Mouse (Mus musculus) heart, embryonic 12.5 days (tissue): ENCODE data around the gene Cuedc1. TPM values are rescaled to one million over a fixed set of nuclear protein-coding genes. Genes with fewer than 3 reads are reported as not detected.

Experiments used
- ATAC-seq: fragments of 200-750 bp; cut with Nextera tagmentation; 2 replicates; pipeline ENCODE4 v1.8.0; 2017; ENCODE audit warnings: moderate TSS enrichment, moderate library complexity; ENCODE audit not compliant: insufficient number of reproducible peaks, low FRiP score
- H3K27ac ChIP-seq: fragments of 300-500 bp; sonication (generic); 2 replicates; pipeline ENCODE4 v1.5.1; 2016; ENCODE audit warnings: mild to moderate bottlenecking, moderate library complexity; ENCODE audit not compliant: poor library complexity, severe bottlenecking
- H3K27me3 ChIP-seq: fragments of 300-500 bp; sonication (generic); replicated peaks from 2 replicates; pipeline ENCODE4 v1.6.1; 2016; ENCODE audit warnings: mild to moderate bottlenecking, moderate library complexity
- H3K36me3 ChIP-seq: fragments of 300-500 bp; sonication (generic); 2 replicates; pipeline ENCODE4 v1.6.1; 2016; ENCODE audit warnings: mild to moderate bottlenecking, moderate library complexity
- H3K4me1 ChIP-seq: fragments of 300-500 bp; sonication (generic); replicated peaks from 2 replicates; pipeline ENCODE4 v1.6.1; 2016; ENCODE audit warnings: mild to moderate bottlenecking
- H3K4me2 ChIP-seq: fragments of 300-500 bp; sonication (generic); 2 replicates; pipeline ENCODE4 v1.6.1; 2016; ENCODE audit warnings: mild to moderate bottlenecking, moderate library complexity
- H3K4me3 ChIP-seq: fragments of 300-500 bp; sonication (generic); 2 replicates; pipeline ENCODE4 v1.5.1; 2016; ENCODE audit warnings: mild to moderate bottlenecking
- H3K9ac ChIP-seq: fragments of 300-500 bp; sonication (generic); 2 replicates; pipeline ENCODE4 v1.6.1; 2016; ENCODE audit warnings: mild to moderate bottlenecking, moderate library complexity
- H3K9me3 ChIP-seq: fragments of 300-500 bp; sonication (generic); replicated peaks from 2 replicates; pipeline ENCODE4 v1.6.1; 2016; ENCODE audit warnings: mild to moderate bottlenecking, moderate library complexity
- WGBS: fragments of 180-500 bp; shearing (Covaris S2); methylation state at CpG from one replicate; pipeline ENCODE4 v1.1.7; 2016; 5-methylcytosine and 5-hydroxymethylcytosine counted together
- polyA plus RNA-seq: library from polyadenylated mRNA; unstranded; fragments of >200 nt; fragmentation: Nextera tagmentation; extraction: Ambion mirVana; gene quantifications from 2 replicates; pipeline ENCODE4 v1.2.1, GENCODE M21; 2016

The Cuedc1 gene
- polyA plus RNA-seq, 1 experiment from 2014 or later, result 22.9 TPM

GRCm38 (mm10) chr11:88161651-88162362 lies 63.9 kb downstream of the Cuedc1 start:
- Histone ChIP-seq H3K4me3 (peak overlapping the region; percentile 42), H3K27ac (peak overlapping the region; percentile 92)
- WGBS, result under 1% methylated on average over 15 of the region's 15 CpGs

DNA sequence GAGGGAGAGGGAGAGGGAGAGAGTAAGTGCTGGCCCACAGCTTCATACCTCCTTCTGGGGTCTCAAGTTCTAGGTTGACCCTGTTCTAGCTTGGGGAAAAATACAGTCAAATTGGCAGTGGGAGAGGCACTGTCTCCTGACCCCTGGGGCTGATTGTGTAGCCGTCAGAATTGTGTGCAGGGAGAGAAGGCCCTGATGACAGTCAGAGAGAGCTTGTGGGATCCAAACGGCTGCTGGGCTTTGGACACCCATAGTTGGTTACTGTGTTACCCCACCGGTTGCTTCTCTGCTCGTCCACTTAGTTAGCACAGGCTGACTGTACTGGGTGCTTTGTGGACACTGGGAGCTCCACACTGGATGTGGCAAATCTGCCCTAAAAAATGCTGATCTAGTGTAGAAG lies 64.9 kb downstream of the Cuedc1 start:
- Histone ChIP-seq H3K4me2 (no peak overlapping the region), H3K9me3 (no peaks in the 10 kb centered on the region), H3K27ac (peak overlapping the region; percentile 10; the same call in 1 of the 2 replicates), H3K4me1 (peaks cover 70% of the 10 kb centered on the region), H3K9ac (0 out of 2 replicates have a peak overlapping the region, but pooled peaks have one; percentile 8), H3K27me3 (no peaks in the 10 kb centered on the region), H3K4me3 (no peak overlapping the region), H3K36me3 (no peaks in the 10 kb centered on the region)
- ATAC-seq, result no peak
- 55% methylated on average over 4 of the region's 4 CpGs for WGBS

More at GRCm38 (mm10) chr11:88161651-88162362, 63.9 kb downstream of the Cuedc1 start:
- peaks cover 79% of the 10 kb centered on the region for H3K4me1 ChIP-seq
- peak overlapping the region; percentile 67 for H3K9ac ChIP-seq
- no peaks in the 10 kb centered on the region for H3K36me3 ChIP-seq
- peak overlapping the region; percentile 72 for H3K4me2 ChIP-seq
- no peaks in the 10 kb centered on the region for H3K9me3 ChIP-seq
- peak; percentile 74 for ATAC-seq
- no peaks in the 10 kb centered on the region for H3K27me3 ChIP-seq

DNA sequence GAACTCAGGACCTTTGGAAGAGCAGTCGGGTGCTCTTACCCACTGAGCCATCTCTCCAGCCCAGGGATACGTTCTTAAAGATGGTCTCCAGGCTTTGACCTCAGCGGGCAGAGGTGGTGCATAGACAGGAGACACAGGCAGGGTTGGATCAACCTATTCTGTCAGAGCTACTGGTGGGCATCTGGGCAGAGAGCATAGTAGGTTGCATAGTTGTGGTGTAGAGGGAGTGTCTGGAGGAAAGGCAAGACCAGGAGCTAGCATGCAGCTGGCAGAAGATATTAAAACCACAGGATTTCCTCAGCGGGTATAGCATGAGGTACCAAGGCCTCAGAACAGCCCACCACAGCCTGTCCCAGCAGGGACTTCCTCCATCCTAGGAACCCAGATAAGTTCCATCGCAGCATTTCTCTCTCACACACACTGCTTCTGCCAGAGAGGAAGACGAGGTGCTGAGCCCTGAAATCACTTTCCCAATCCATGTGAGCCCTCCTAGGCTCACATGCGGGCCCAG lies 66.4 kb downstream of the Cuedc1 start:
- H3K4me2 ChIP-seq, result 0 out of 2 replicates have a peak overlapping the region, but pooled peaks have one; percentile 8
- no peak overlapping the region for H3K4me3 ChIP-seq
- H3K27ac ChIP-seq, result peak overlapping the region; percentile 79
- H3K4me1 ChIP-seq, result peaks cover 65% of the 10 kb centered on the region
- H3K9ac ChIP-seq, result peak overlapping the region; percentile 48; the same call in 1 of the 2 replicates
- H3K9me3 ChIP-seq, result no peaks in the 10 kb centered on the region
- 52% methylated on average over 7 of the region's 7 CpGs for WGBS
- H3K27me3 ChIP-seq, result peaks cover under 1% of the 10 kb centered on the region; the same call in 1 of the 2 replicates
- no peaks in the 10 kb centered on the region for H3K36me3 ChIP-seq
- no peak for ATAC-seq

- H3K9ac ChIP-seq, result peak overlapping the region; percentile 48; the same call in 1 of the 2 replicates
- H3K27ac ChIP-seq, result peak overlapping the region; percentile 79
- peaks cover 6% of the 10 kb centered on the region for H3K27me3 ChIP-seq
- no peaks in the 10 kb centered on the region for H3K9me3 ChIP-seq
- H3K36me3 ChIP-seq, result no peaks in the 10 kb centered on the region
- peak overlapping the region; percentile 8; the same call in 1 of the 2 replicates for H3K4me2 ChIP-seq
- WGBS, result 25% methylated on average over 15 of the region's 15 CpGs
- peaks cover 65% of the 10 kb centered on the region for H3K4me1 ChIP-seq
- no peak overlapping the region for H3K4me3 ChIP-seq
- ATAC-seq, result no peak
These were observed 67.0 kb downstream of the Cuedc1 start for GRCm38 (mm10) chr11:88164801-88165377.

- Histone ChIP-seq H3K9me3 (no peaks in the 10 kb centered on the region), H3K27me3 (peaks cover 16% of the 10 kb centered on the region), H3K9ac (peak overlapping the region; percentile 42; the same call in 1 of the 2 replicates), H3K27ac (peak overlapping the region; percentile 79), H3K36me3 (no peaks in the 10 kb centered on the region), H3K4me2 (no peak overlapping the region), H3K4me1 (peaks cover 57% of the 10 kb centered on the region), H3K4me3 (no peak overlapping the region)
- ATAC-seq, result no peak
- 73% methylated on average over 10 of the region's 10 CpGs for WGBS
These were observed 68.0 kb downstream of the Cuedc1 start for GRCm38 (mm10) chr11:88165683-88166364.

DNA sequence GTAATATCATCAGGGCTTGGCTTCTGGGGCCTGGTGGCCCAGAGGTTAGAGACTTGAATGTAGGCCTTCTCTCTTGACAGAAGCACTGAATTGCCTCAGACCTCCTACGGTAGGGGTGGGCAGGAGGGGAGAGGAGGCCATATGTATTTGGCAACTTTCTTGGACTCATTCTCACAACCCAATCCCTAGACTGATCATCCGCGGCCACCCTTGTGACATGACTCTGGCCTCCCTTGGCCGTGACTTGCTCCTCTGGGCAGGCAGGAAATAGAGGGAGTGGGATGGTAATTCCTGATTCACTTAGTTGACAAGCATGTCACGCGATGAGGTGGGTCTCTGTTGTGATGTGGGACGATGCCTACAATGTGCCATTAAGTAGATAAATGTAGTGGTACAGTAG lies 68.6 kb downstream of the Cuedc1 start:
- no peaks in the 10 kb centered on the region for H3K9me3 ChIP-seq
- peaks cover 59% of the 10 kb centered on the region for H3K4me1 ChIP-seq
- H3K36me3 ChIP-seq, result no peaks in the 10 kb centered on the region
- H3K27ac ChIP-seq, result no peak overlapping the region
- 86% methylated on average over 7 of the region's 7 CpGs for WGBS
- no peak overlapping the region for H3K4me3 ChIP-seq
- H3K27me3 ChIP-seq, result peaks cover 18% of the 10 kb centered on the region
- H3K4me2 ChIP-seq, result no peak overlapping the region
- H3K9ac ChIP-seq, result no peak overlapping the region
- ATAC-seq, result no peak

GRCm38 (mm10) chr11:88168611-88169010 lies 70.8 kb downstream of the Cuedc1 start:
- ATAC-seq, result no peak
- Histone ChIP-seq H3K4me1 (peaks cover 66% of the 10 kb centered on the region), H3K36me3 (no peaks in the 10 kb centered on the region), H3K27me3 (peaks cover 18% of the 10 kb centered on the region), H3K4me2 (no peak overlapping the region), H3K9me3 (no peaks in the 10 kb centered on the region), H3K27ac (no peak overlapping the region), H3K4me3 (no peak overlapping the region), H3K9ac (no peak overlapping the region)
- WGBS, result 41% methylated on average over 3 of the region's 3 CpGs

DNA sequence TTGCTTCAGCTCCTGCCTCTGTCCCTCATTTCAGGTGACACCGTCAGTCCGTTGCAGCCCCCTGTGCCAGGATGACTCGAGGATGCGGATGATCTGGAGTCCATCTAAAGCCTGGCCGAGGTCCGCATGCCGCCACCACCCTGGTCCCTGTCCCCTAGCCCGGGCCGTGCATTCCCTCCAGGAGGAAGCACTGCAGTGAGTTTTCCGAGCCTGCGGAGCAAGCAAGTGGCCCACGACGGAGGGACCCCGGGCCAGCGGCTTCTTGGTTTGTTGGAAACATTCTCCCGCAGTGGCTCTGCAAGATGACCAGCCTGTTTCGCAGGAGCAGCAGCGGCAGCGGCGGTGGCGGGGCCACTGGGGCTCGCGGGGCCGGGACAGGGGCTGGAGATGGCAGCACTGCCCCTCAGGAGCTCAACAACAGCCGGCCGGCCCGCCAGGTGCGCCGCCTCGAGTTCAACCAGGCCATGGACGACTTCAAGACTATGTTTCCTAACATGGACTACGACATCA lies 71.7 kb downstream of the Cuedc1 start:
- Histone ChIP-seq H3K27me3 (peaks cover 18% of the 10 kb centered on the region), H3K9ac (peak overlapping the region; percentile 40), H3K4me3 (peak overlapping the region; percentile 27), H3K9me3 (no peaks in the 10 kb centered on the region), H3K27ac (no peak overlapping the region), H3K4me2 (peak overlapping the region; percentile 62), H3K36me3 (no peaks in the 10 kb centered on the region), H3K4me1 (peaks cover 70% of the 10 kb centered on the region)
- no peak for ATAC-seq
- WGBS, result 15% methylated on average over 32 of the region's 32 CpGs

- Histone ChIP-seq H3K4me2 (no peak overlapping the region), H3K9me3 (no peaks in the 10 kb centered on the region), H3K27ac (no peak overlapping the region), H3K27me3 (peaks cover 18% of the 10 kb centered on the region), H3K4me1 (peaks cover 60% of the 10 kb centered on the region), H3K36me3 (0 out of 2 replicates have a peak, but pooled peaks cover under 1% of the 10 kb centered on the region), H3K9ac (no peak overlapping the region), H3K4me3 (no peak overlapping the region)
- 82% methylated on average over 3 of the region's 3 CpGs for WGBS
- ATAC-seq, result no peak
These were observed 72.7 kb downstream of the Cuedc1 start for GRCm38 (mm10) chr11:88170606-88171005.

GRCm38 (mm10) chr11:88171876-88172442 lies 74.1 kb downstream of the Cuedc1 start:
- Histone ChIP-seq H3K9ac (peak overlapping the region; percentile 33; the same call in 1 of the 2 replicates), H3K9me3 (no peaks in the 10 kb centered on the region), H3K4me3 (no peak overlapping the region), H3K4me1 (peaks cover 50% of the 10 kb centered on the region), H3K4me2 (no peak overlapping the region), H3K27me3 (peaks cover 18% of the 10 kb centered on the region), H3K36me3 (peaks cover 4% of the 10 kb centered on the region), H3K27ac (0 out of 2 replicates have a peak overlapping the region, but pooled peaks have one; percentile 46)
- no peak for ATAC-seq
- WGBS, result 62% methylated on average over 15 of the region's 15 CpGs
